Mouse (Mus musculus): ENCODE data around the gene Tiprl. TPM values are rescaled to one million over a fixed set of nuclear protein-coding genes. Genes with fewer than 3 reads are reported as not detected.

The Tiprl gene
- 47.2 TPM in 2 replicates for polyA plus RNA-seq (2012; rRNA removed)

DNA sequence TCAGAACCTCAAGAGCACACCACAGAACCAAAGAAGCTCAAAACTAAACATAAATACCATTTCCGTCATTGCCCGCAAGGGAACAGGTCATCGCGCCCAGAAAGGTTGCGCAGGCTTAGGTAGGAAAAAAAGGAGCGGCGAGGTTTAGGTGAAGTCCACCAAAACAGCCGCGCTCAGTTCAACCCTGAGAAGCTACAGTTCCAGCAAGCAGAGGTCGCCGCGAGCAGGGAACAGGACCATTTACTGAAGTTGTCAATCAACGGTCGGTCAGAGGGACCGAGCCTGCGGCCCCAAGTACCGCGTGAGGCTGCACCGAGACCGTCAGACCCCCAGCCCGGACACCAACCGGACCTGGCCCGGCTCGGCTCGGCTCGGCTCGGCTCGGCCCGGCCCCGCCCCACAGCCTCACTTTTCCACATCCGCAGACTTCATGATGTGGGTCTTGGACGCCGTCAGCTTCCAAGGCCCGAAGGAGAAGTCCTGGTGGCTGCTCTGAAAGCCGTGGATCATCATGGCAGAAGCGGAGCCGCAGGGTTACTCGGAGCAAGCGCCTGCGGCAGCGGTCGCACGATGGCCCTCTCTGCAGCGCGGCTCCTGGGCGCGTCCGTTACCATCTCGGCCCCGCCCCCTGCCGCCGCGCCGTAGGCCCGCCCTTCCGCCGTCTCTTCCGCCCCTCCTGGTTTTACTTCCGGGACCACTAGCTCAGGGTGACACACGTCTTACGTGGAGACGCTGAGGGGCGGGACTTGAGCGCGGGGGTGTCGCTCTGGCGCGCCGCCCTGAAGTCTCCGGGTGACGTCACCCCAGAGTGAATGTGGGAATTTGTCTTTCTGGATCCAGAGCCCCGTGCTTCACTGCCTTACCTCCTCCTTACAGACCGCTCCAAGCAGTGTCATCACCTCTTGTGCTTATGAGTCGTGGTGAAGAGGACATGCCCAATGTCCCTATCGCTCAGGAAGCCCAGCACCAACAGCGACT lies at the start of gene Tiprl:
Tiprl (minus strand) TSS at position 676 of the 978 bp plus-strand sequence.
- peak within 1 kb of the TSS; percentile 95 for H3K4me3 ChIP-seq (ENCODE audit: insufficient read depth, low read length)
- TF ChIP-seq POLR2A (IDR thresholded peaks at IDR 0.05; ENCODE audit: extremely low read depth, insufficient read depth, low read length) (peak; percentile 81), CTCF (IDR thresholded peaks at IDR 0.05; ENCODE audit: extremely low read depth, insufficient read depth, low read length) (no peak)
- H3K27ac ChIP-seq (ENCODE audit: insufficient read depth, low read length): peak within 1 kb of the TSS; percentile 67

GRCm38 (mm10) chr1:165284096-165284495 lies 47.3 kb upstream of the Tiprl start:
- Histone ChIP-seq H3K4me1 (ENCODE audit: control insufficient read depth, insufficient read depth, low read length) (peaks cover 4% of the 10 kb centered on the region; the same call in 1 of the 2 replicates), H3K27ac (ENCODE audit: insufficient read depth, low read length) (no peak overlapping the region), H3K4me3 (ENCODE audit: insufficient read depth, low read length) (no peak overlapping the region)
- TF ChIP-seq POLR2A (IDR thresholded peaks at IDR 0.05; ENCODE audit: extremely low read depth, insufficient read depth, low read length) (no peak), CTCF (IDR thresholded peaks at IDR 0.05; ENCODE audit: extremely low read depth, insufficient read depth, low read length) (no peak)

More for the DNA sequence above, at the start of gene Tiprl:
- peaks cover 3% of the 10 kb centered on the region for H3K4me1 ChIP-seq (ENCODE audit: control insufficient read depth, insufficient read depth, low read length)

DNA sequence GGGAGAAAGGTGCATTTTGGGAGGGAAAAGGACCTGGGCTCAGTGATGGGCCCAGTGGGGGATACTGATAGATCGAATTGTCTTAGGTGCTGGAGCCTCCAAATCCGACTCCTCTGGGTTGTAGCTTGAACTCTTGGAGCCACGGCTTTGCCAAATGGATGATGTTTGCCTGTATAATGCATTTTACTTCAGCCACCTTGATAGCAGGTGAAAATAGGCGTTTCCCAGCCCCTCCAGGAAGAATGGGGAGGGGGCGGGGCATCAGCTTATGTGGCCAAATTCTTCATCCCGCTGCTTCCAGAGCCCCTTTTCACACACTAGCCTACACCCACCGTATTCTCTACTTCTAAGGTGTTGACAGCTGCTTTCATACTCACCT lies 46.2 kb upstream of the Tiprl start:
- TF ChIP-seq CTCF (IDR thresholded peaks at IDR 0.05; ENCODE audit: extremely low read depth, insufficient read depth, low read length) (no peak), POLR2A (IDR thresholded peaks at IDR 0.05; ENCODE audit: extremely low read depth, insufficient read depth, low read length) (no peak)
- Histone ChIP-seq H3K27ac (ENCODE audit: insufficient read depth, low read length) (no peak overlapping the region), H3K4me1 (ENCODE audit: control insufficient read depth, insufficient read depth, low read length) (peaks cover 4% of the 10 kb centered on the region; the same call in 1 of the 2 replicates), H3K4me3 (ENCODE audit: insufficient read depth, low read length) (peak overlapping the region; percentile 96)

DNA sequence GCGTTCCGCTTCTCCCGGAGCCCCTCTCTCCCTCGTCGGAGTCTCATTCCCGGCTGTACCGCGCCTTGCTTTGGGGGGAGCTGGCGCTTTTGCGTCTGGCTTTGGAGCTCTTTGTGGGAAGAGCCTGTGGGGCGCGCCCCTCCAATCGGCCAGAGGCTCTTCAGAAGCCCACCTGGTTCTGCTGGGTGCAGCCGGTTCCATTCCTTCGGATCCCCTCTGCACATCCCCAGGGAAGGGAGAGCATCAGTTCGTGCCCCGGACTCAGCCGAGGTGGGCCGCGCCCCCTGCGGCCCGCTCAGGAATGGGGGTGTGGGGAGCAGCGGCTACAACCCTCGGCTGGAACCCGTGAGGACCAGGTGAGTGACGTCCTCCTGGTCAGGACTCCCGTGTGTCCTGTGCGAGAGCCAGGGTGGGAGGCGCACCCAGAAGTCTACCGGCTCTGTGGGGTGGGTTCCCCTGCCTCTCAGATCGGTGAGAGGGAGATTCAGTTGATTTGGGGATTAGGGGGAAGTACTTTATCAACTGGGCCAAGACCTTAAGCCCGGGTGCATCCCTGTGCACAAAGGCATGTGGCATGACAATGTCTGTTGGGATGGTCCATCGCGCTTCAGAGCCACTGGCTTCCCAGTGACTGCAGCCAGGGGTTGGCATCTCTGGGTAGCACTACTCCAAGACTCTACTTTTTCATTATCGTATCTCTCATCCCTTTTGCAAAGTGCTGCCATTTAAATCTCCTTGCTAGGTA lies 45.6 kb upstream of the Tiprl start:
- no peak overlapping the region for H3K27ac ChIP-seq (ENCODE audit: insufficient read depth, low read length)
- H3K4me1 ChIP-seq (ENCODE audit: control insufficient read depth, insufficient read depth, low read length): peaks cover 4% of the 10 kb centered on the region; the same call in 1 of the 2 replicates
- peak overlapping the region; percentile 96 for H3K4me3 ChIP-seq (ENCODE audit: insufficient read depth, low read length)
- TF ChIP-seq POLR2A (IDR thresholded peaks at IDR 0.05; ENCODE audit: extremely low read depth, insufficient read depth, low read length) (no peak), CTCF (IDR thresholded peaks at IDR 0.05; ENCODE audit: extremely low read depth, insufficient read depth, low read length) (no peak)

DNA sequence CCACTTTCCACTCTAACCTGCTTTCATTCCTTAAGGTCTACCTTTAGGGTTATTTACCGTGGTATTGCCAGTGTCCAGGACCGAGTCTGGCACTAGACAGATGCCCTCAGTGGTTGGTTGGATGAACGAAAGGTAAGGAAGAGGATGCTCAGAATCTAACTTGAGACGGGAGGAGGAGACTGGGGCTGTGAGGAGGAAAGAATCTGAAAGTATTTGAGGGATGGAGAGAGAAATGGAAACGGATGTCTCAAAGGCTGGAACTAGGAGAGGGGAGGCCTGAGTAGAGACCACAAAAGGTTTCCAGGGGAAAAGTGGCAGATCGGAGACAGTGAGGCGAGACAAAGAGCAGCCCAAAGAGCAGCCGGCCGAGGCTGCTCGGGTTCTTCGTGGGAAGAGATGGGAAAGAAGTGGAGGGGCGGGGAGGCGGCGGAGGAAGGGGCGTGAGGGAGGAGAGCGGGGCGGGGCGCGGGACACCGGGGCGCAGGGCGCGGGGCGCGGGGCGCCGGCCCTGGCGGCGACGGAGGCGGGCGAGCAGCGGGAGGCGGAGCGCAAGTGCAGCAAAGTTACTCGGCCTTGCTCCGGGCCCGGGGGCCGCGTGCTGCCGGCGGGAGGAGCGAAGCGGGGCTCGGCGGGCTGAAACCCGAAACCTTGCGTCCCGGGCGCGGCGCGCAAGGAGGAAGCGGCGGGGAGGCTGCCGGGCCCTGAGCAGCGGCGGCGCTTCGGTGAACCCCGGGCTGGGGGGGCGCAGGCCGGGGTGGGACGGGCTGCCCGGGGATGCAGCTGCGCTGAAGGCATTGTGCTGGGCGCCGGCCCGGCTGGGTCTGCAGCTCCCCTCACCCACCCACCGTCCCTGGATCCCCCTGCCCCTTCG lies 44.8 kb upstream of the Tiprl start:
- TF ChIP-seq CTCF (IDR thresholded peaks at IDR 0.05; ENCODE audit: extremely low read depth, insufficient read depth, low read length) (no peak), POLR2A (IDR thresholded peaks at IDR 0.05; ENCODE audit: extremely low read depth, insufficient read depth, low read length) (no peak)
- peaks cover 4% of the 10 kb centered on the region; the same call in 1 of the 2 replicates for H3K4me1 ChIP-seq (ENCODE audit: control insufficient read depth, insufficient read depth, low read length)
- H3K27ac ChIP-seq (ENCODE audit: insufficient read depth, low read length): peak overlapping the region; percentile 87; the same call in 1 of the 2 replicates
- H3K4me3 ChIP-seq (ENCODE audit: insufficient read depth, low read length): peak overlapping the region; percentile 96

GRCm38 (mm10) chr1:165280741-165281140 lies 43.9 kb upstream of the Tiprl start:
- H3K4me1 ChIP-seq (ENCODE audit: control insufficient read depth, insufficient read depth, low read length): peaks cover 4% of the 10 kb centered on the region; the same call in 1 of the 2 replicates
- no peak overlapping the region; the same call in 1 of the 2 replicates for H3K4me3 ChIP-seq (ENCODE audit: insufficient read depth, low read length)
- TF ChIP-seq POLR2A (IDR thresholded peaks at IDR 0.05; ENCODE audit: extremely low read depth, insufficient read depth, low read length) (no peak), CTCF (IDR thresholded peaks at IDR 0.05; ENCODE audit: extremely low read depth, insufficient read depth, low read length) (no peak)
- no peak overlapping the region for H3K27ac ChIP-seq (ENCODE audit: insufficient read depth, low read length)

DNA sequence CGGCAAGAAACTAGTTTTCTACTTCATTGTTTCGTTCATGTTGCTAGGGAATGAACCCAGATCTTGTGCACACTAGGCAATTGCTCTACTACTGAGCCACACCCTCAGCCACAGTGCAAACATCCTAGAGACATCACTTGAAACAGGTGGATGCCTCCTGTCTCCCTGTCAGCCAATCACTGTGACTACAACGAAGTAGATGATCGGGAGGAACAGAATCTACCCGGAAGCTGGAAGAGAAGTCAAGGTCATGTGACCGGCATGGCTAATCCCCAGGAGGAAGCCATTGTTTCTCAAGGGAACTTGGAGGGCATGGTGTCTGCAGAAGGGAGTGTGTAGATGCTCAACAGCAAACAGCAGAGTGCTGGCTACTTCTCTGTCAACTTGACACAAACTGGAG lies 38.1 kb upstream of the Tiprl start:
- no peaks in the 10 kb centered on the region for H3K4me1 ChIP-seq (ENCODE audit: control insufficient read depth, insufficient read depth, low read length)
- no peak overlapping the region for H3K4me3 ChIP-seq (ENCODE audit: insufficient read depth, low read length)
- no peak overlapping the region for H3K27ac ChIP-seq (ENCODE audit: insufficient read depth, low read length)
- TF ChIP-seq POLR2A (IDR thresholded peaks at IDR 0.05; ENCODE audit: extremely low read depth, insufficient read depth, low read length): no peak
- no peak for TF ChIP-seq CTCF (IDR thresholded peaks at IDR 0.05; ENCODE audit: extremely low read depth, insufficient read depth, low read length)

DNA sequence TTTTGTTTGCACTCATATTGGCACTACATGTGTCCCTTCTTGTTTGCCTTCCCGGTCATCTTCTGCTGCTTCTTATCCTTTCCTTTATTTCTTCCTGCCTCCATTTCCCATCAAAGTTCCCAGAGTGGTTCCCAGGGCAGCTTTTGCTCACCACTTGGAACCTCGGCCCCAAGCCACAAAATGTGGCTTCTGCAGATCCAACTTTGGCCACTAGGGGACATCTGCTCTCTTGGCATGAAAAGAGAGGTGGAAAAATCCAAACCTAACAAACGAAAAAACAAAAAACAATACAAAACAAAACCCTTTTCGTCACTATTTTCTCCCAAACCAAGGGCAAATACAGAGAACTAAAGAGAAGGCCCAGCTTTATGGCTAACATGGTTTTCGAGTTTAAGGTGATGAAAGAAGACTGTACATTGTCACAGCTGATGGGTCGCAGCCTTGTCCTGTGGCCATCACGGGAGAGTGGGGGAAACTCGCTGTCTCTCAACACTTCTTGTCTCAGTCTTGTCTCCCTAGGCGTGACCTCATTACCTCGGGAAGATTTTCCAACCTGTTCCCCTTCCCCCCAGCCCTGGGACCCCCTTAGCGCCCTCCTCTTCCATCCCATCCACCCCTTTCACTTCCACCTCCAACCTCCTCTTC lies 15.4 kb upstream of the Tiprl start:
- Histone ChIP-seq H3K4me3 (ENCODE audit: insufficient read depth, low read length) (no peak overlapping the region), H3K27ac (ENCODE audit: insufficient read depth, low read length) (no peak overlapping the region), H3K4me1 (ENCODE audit: control insufficient read depth, insufficient read depth, low read length) (no peaks in the 10 kb centered on the region)
- TF ChIP-seq POLR2A (IDR thresholded peaks at IDR 0.05; ENCODE audit: extremely low read depth, insufficient read depth, low read length): no peak
- TF ChIP-seq CTCF (IDR thresholded peaks at IDR 0.05; ENCODE audit: extremely low read depth, insufficient read depth, low read length): peak; percentile 43

Measured in cortical plate, adult 2 months (tissue).